Mouse (Mus musculus): ENCODE data around the gene Fau.

- TF ChIP-seq POLR2A (IDR thresholded peaks at IDR 0.05; ENCODE audit: extremely low read depth, insufficient read depth, low read length) (no peak), CTCF (IDR thresholded peaks at IDR 0.05; ENCODE audit: low read depth, low read length) (no peak)
Observed at GRCm38 (mm10) chr19:6048681-6049410, 8.8 kb upstream of the Fau start.
